Mouse (Mus musculus): ENCODE results near the gene Nav2. TPM values are rescaled to one million over a fixed set of nuclear protein-coding genes. Genes with fewer than 3 reads are reported as not detected.

Nav2 gene
- polyA plus RNA-seq, 1 experiment from 2014 or later: 25.8 TPM

- Histone ChIP-seq H3K4me1 (peaks cover 65% of the 10 kb centered on the region), H3K4me2 (replicated peaks) (no peak overlapping the region), H3K9ac (no peak overlapping the region), H3K27me3 (no peaks in the 10 kb centered on the region), H3K9me3 (replicated peaks) (no peaks in the 10 kb centered on the region), H3K4me3 (no peak overlapping the region), H3K27ac (peak overlapping the region; percentile 58), H3K36me3 (no peaks in the 10 kb centered on the region)
- 81% methylated on average over 5 of the region's 5 CpGs for WGBS
- no peak for ATAC-seq (ENCODE audit: low FRiP score)
These were observed 109.3 kb downstream of the Nav2 start for GRCm38 (mm10) chr7:49017794-49018193.

GRCm38 (mm10) chr7:49018478-49018914, 110.0 kb downstream of the Nav2 start:
- WGBS: 32% methylated on average over 7 of the region's 7 CpGs
- Histone ChIP-seq H3K4me1 (peaks cover 58% of the 10 kb centered on the region), H3K27ac (peak overlapping the region; percentile 73), H3K9ac (no peak overlapping the region), H3K4me3 (no peak overlapping the region), H3K27me3 (no peaks in the 10 kb centered on the region), H3K4me2 (replicated peaks) (no peak overlapping the region), H3K36me3 (no peaks in the 10 kb centered on the region), H3K9me3 (replicated peaks) (no peaks in the 10 kb centered on the region)
- peak; percentile 72 for ATAC-seq (ENCODE audit: low FRiP score)

DNA sequence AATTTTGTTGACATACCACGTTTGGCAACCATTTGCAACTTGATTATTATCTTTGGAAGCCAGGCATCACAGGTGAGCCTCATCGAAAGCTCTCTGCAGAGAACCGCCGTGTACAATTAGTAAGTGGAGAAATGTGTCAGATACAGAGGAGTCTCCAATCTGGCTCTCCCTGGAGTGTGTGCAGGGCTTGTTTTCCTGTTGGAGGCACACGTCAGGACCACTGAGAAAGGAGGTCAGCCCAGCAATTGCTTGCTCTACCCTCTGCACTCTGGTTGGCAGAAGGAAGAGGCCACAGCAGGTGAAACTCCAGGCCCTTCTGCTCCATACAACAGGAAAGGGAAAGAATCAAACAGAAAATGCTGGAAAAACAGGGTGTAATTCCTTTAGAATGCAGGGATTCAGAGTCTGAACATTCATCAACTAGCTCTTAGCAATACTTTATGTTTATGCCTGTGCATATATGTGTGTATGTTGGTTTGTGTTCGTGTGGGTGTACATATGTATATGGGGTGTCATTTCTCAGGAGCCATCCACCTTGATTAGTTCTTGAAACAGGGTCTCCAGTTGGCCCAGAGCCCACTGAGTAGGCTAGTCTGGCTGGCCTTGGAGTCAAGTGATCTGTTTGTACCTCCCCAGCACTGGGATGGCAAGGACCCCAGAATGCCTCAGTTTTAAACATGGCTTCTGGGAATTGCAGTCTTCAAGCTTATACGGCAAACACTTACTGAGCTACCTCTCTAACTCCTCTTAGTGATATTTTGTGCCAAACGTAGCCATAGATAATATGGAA, 116.7 kb downstream of the Nav2 start:
- Histone ChIP-seq H3K9me3 (replicated peaks) (no peaks in the 10 kb centered on the region), H3K4me3 (no peak overlapping the region), H3K4me2 (replicated peaks) (no peak overlapping the region), H3K27me3 (no peaks in the 10 kb centered on the region), H3K27ac (no peak overlapping the region), H3K4me1 (peaks cover 29% of the 10 kb centered on the region), H3K36me3 (no peaks in the 10 kb centered on the region), H3K9ac (no peak overlapping the region)
- no peak for ATAC-seq (ENCODE audit: low FRiP score)
- 81% methylated on average over 8 of the region's 8 CpGs for WGBS

DNA sequence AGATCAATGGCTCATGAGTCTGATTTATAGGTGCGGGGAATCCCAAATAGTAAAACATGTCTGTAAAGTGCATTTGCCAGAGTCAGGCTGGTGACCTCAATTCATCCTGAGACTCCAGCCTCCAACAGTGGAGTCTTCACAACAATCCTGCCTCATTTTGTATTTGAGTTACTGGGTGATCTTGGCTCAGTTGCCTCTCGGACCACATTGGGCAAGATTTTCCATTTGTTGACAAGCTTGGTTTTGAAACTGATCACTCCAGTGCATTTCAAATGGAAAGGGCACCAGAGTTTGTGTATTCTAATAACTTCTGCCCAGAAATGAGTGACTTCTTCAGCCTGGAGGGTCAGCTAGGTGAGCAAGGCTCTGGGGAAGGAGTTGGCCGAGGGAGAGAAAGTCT, 117.5 kb downstream of the Nav2 start:
- Histone ChIP-seq H3K4me2 (replicated peaks) (no peak overlapping the region), H3K4me3 (no peak overlapping the region), H3K36me3 (no peaks in the 10 kb centered on the region), H3K27me3 (no peaks in the 10 kb centered on the region), H3K4me1 (peaks cover 24% of the 10 kb centered on the region), H3K9me3 (replicated peaks) (no peaks in the 10 kb centered on the region), H3K27ac (no peak overlapping the region), H3K9ac (no peak overlapping the region)
- ATAC-seq (ENCODE audit: low FRiP score): no peak
- 80% methylated on average over 3 of the region's 3 CpGs for WGBS

- 72% methylated on average over 5 of the region's 5 CpGs for WGBS
- Histone ChIP-seq H3K9ac (no peak overlapping the region), H3K4me3 (no peak overlapping the region), H3K4me2 (replicated peaks) (no peak overlapping the region), H3K36me3 (no peaks in the 10 kb centered on the region), H3K4me1 (peaks cover 24% of the 10 kb centered on the region), H3K9me3 (replicated peaks) (no peaks in the 10 kb centered on the region), H3K27ac (no peak overlapping the region), H3K27me3 (no peaks in the 10 kb centered on the region)
- ATAC-seq (ENCODE audit: low FRiP score): no peak
These were observed 118.0 kb downstream of the Nav2 start for GRCm38 (mm10) chr7:49026466-49026865.

- peaks cover 28% of the 10 kb centered on the region for H3K4me1 ChIP-seq
- no peak overlapping the region for H3K4me2 ChIP-seq (replicated peaks)
- H3K27ac ChIP-seq: no peak overlapping the region
- no peaks in the 10 kb centered on the region for H3K9me3 ChIP-seq (replicated peaks)
- H3K9ac ChIP-seq: no peak overlapping the region; the same call in 1 of the 2 replicates
- no peaks in the 10 kb centered on the region for H3K36me3 ChIP-seq
- no peaks in the 10 kb centered on the region for H3K27me3 ChIP-seq
- WGBS: 35% methylated on average over 10 of the region's 10 CpGs
- no peak overlapping the region for H3K4me3 ChIP-seq
- ATAC-seq (ENCODE audit: low FRiP score): peak; percentile 54
These were observed 120.9 kb downstream of the Nav2 start for GRCm38 (mm10) chr7:49029282-49030012.

- H3K9me3 ChIP-seq (replicated peaks): no peaks in the 10 kb centered on the region
- H3K4me3 ChIP-seq: no peak overlapping the region
- no peak overlapping the region for H3K9ac ChIP-seq
- no peaks in the 10 kb centered on the region for H3K36me3 ChIP-seq
- 89% methylated on average over 4 of the region's 4 CpGs for WGBS
- H3K4me1 ChIP-seq: peaks cover 13% of the 10 kb centered on the region
- H3K4me2 ChIP-seq (replicated peaks): no peak overlapping the region
- no peaks in the 10 kb centered on the region for H3K27me3 ChIP-seq
- H3K27ac ChIP-seq: no peak overlapping the region
- ATAC-seq (ENCODE audit: low FRiP score): no peak
These were observed 123.7 kb downstream of the Nav2 start for GRCm38 (mm10) chr7:49032216-49032615.

- Histone ChIP-seq H3K4me3 (no peak overlapping the region), H3K27ac (no peak overlapping the region), H3K27me3 (no peaks in the 10 kb centered on the region), H3K9me3 (replicated peaks) (no peaks in the 10 kb centered on the region), H3K4me2 (replicated peaks) (no peak overlapping the region), H3K4me1 (peaks cover 17% of the 10 kb centered on the region), H3K9ac (no peak overlapping the region), H3K36me3 (no peaks in the 10 kb centered on the region)
- ATAC-seq (ENCODE audit: low FRiP score): no peak
- 86% methylated on average over 2 of the region's 2 CpGs for WGBS
These were observed 125.7 kb downstream of the Nav2 start for GRCm38 (mm10) chr7:49034253-49034652.

DNA sequence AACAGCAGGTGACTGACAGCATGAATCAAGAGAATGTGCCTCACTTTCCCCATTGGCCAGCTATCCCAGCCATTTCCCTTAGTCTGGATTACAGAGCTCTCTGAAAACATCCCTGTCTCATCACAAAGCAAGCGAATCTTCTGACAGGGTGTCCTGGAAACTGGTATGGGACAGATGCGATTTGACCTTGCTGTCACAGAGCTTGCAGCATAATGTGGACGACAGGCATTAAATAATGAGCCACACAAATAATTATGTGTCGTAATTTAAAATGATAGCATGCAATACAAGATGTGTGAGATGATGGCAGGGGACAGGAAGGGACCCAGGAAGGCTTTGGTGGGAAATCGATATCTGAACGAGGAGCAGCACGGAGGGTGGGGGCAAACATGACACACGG, 131.6 kb downstream of the Nav2 start:
- H3K4me2 ChIP-seq (replicated peaks): no peak overlapping the region
- no peaks in the 10 kb centered on the region for H3K36me3 ChIP-seq
- H3K27ac ChIP-seq: 0 out of 2 replicates have a peak overlapping the region, but pooled peaks have one; percentile 35
- ATAC-seq (ENCODE audit: low FRiP score): no peak
- H3K9ac ChIP-seq: no peak overlapping the region
- H3K27me3 ChIP-seq: no peaks in the 10 kb centered on the region
- H3K4me3 ChIP-seq: no peak overlapping the region
- WGBS: 65% methylated on average over 8 of the region's 8 CpGs
- no peaks in the 10 kb centered on the region for H3K9me3 ChIP-seq (replicated peaks)
- H3K4me1 ChIP-seq: peaks cover 56% of the 10 kb centered on the region

GRCm38 (mm10) chr7:49041334-49042070, 133.0 kb downstream of the Nav2 start:
- Histone ChIP-seq H3K9me3 (replicated peaks) (no peaks in the 10 kb centered on the region), H3K27me3 (no peaks in the 10 kb centered on the region), H3K36me3 (no peaks in the 10 kb centered on the region), H3K27ac (peak overlapping the region; percentile 52), H3K9ac (no peak overlapping the region), H3K4me1 (peaks cover 69% of the 10 kb centered on the region), H3K4me3 (no peak overlapping the region), H3K4me2 (replicated peaks) (no peak overlapping the region)
- ATAC-seq (ENCODE audit: low FRiP score): peak; percentile 24; the same call in 1 of the 2 replicates
- WGBS: 35% methylated on average over 4 of the region's 4 CpGs

DNA sequence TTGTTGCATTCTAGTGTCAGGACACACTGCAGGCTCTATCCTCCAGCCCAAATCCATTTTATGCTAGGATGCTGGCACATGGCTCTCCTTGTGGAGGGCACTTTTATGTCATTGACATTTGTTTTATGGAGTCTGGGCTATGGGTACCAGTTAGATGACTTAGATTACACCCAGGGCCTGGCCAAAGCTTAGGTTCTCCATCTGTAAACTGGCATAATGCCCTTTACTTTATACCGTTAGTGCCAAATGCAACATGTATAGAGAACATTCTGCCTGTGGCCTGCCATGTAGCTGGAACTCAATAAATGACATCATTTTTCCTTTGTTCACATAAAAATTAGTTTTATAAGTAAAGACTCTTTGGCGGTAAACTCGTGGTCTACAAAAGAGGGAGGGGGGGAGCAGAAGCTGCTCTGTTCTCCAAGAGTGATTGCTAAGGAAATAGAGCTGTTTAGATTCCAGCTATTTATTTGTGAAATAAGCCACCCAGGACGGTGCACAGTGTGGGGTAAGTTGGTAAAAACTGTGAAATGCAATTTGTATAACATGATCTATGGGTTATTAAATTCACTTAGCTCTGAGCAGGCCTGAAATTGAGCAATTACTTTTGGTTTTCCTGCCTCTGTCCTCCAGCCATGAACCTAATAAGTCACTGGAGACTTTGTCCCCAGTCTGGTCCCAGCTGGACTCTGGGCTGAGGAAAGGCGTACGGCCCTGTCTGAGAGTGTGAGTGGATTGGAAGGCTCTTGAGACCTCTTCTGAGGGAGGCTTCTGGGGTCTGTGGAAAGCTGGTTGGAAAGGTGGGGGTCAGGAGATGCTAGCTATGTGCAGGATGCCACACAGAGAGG, 137.2 kb downstream of the Nav2 start:
- peaks cover 75% of the 10 kb centered on the region for H3K4me1 ChIP-seq
- no peak overlapping the region for H3K4me3 ChIP-seq
- no peak overlapping the region for H3K9ac ChIP-seq
- ATAC-seq (ENCODE audit: low FRiP score): peak; percentile 30
- no peaks in the 10 kb centered on the region for H3K36me3 ChIP-seq
- WGBS: 59% methylated on average over 6 of the region's 6 CpGs
- H3K27me3 ChIP-seq: no peaks in the 10 kb centered on the region
- H3K4me2 ChIP-seq (replicated peaks): no peak overlapping the region
- H3K9me3 ChIP-seq (replicated peaks): no peaks in the 10 kb centered on the region
- peak overlapping the region; percentile 41; the same call in 1 of the 2 replicates for H3K27ac ChIP-seq

All from hindbrain, embryonic 12.5 days (tissue).